Mouse (Mus musculus) left cerebral cortex, adult 8-10 months (tissue): Measurements from ENCODE around the gene Atic. TPM values are rescaled to one million over a fixed set of nuclear protein-coding genes. Genes with fewer than 3 reads are reported as not detected.

Experiments
- DNase-seq, 2 experiments: peaks; one replicate each; pipeline ENCODE4 v3.0.0; 2022; ENCODE audit warnings: low spot score in 2 of 2
- total RNA-seq, 4 experiments: library from RNA; stranded (reverse); gene quantifications; 2 replicates each; pipeline ENCODE4 v1.2.4; 2022

Atic gene
- 10 to 100 TPM; 32.5 to 35.4 (median 33.4) TPM for total RNA-seq

GRCm38 (mm10) chr1:71556688-71557612, at the start of gene Atic:
TSS of gene Atic (plus strand) at chr1:71557150.
- DNase-seq: peak; percentile 65 to 85

- DNase-seq: no peak
These were observed 49.7 kb upstream of the Atic start for GRCm38 (mm10) chr1:71507251-71507650.

GRCm38 (mm10) chr1:71515041-71515440, 41.9 kb upstream of the Atic start:
- DNase-seq: no peak

- DNase-seq: no peak
These were observed 27.9 kb upstream of the Atic start for GRCm38 (mm10) chr1:71528808-71529648.

GRCm38 (mm10) chr1:71530779-71531178, 26.2 kb upstream of the Atic start:
- DNase-seq: no peak

GRCm38 (mm10) chr1:71531653-71532052, 25.3 kb upstream of the Atic start:
- peak; percentile 9 to 25 for DNase-seq

- no peak for DNase-seq
These were observed 17.3 kb upstream of the Atic start for GRCm38 (mm10) chr1:71539641-71540040.

GRCm38 (mm10) chr1:71540437-71540836, 16.5 kb upstream of the Atic start:
- no peak for DNase-seq

- DNase-seq: no peak
These were observed 6.2 kb upstream of the Atic start for GRCm38 (mm10) chr1:71550626-71551195.

- DNase-seq: no peak
These were observed 3.7 kb downstream of the Atic start for GRCm38 (mm10) chr1:71560626-71561025.

- DNase-seq: no peak
These were observed 7.3 kb downstream of the Atic start for GRCm38 (mm10) chr1:71564291-71564690.

- DNase-seq: no peak
These were observed 11.1 kb downstream of the Atic start for GRCm38 (mm10) chr1:71567884-71568605.

- DNase-seq: no peak
These were observed 13.2 kb downstream of the Atic start for GRCm38 (mm10) chr1:71570116-71570515.

GRCm38 (mm10) chr1:71575987-71576386, 19.0 kb downstream of the Atic start:
- DNase-seq: no peak

- no peak for DNase-seq
These were observed 19.9 kb downstream of the Atic start for GRCm38 (mm10) chr1:71576837-71577236.

GRCm38 (mm10) chr1:71579526-71579925, 22.6 kb downstream of the Atic start:
- DNase-seq: no peak

- DNase-seq: no peak
These were observed 23.5 kb downstream of the Atic start for GRCm38 (mm10) chr1:71580408-71580807.

- no peak for DNase-seq
These were observed 26.4 kb downstream of the Atic start for GRCm38 (mm10) chr1:71583302-71583701.

- DNase-seq: no peak
These were observed 26.9 kb downstream of the Atic start for GRCm38 (mm10) chr1:71583900-71584299.

GRCm38 (mm10) chr1:71586658-71587057, 29.7 kb downstream of the Atic start:
- DNase-seq: no peak

- no peak for DNase-seq
These were observed 33.1 kb downstream of the Atic start for GRCm38 (mm10) chr1:71590038-71590437.
